Mouse (Mus musculus) ovary, postnatal 36 days (tissue): ENCODE measurements at regions not wholly inside any gene's neighbourhood (a gene's known extent, or its start where the extent isn't known, plus 50 kb on each side); places are given as distances from the start of the nearest gene placed in this dataset.

ENCODE experiments used
- DNase-seq: peaks from one replicate; pipeline ENCODE4 v3.0.0; 2022; ENCODE audit warnings: low spot score, mixed read lengths

DNA sequence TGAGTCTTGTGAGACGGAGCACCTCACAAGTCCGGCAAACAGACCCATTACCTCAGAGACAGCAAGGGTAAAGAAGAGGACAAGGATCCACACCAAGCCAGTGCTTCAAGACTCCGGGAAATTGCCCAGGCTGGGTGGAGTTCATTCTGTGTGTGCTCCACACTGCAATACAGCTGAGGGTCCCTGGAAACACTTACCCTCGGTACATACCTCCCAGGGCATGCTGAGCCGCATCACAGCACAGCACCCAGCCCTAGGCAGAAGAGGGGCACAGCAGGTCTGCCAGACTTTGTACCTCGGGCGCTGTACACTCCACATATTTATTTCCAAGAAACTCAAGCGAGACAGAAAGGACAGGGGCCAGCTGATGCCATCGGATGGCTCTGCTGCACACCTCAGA, 54.5 kb upstream of the Cmc1 start:
- DNase-seq, result no peak

DNA sequence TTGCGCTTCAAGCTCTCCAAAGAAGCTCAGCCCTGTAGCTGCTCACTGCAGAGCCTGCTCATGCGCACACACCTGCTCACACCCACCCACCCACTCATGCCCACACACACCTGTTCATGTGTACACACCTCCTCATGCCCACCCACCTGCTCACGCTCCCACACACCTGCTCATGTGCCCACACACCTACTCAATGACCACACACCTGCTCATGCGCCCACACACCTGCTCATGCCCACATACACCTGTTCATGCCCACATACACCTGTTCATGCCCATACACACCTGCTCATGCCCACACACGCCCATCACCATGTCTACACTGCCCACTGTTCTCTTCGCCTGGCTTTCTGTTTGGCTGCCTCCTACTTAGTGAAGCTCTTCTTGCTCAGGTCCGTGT, 56.5 kb upstream of the Cmc1 start:
- no peak for DNase-seq

DNA sequence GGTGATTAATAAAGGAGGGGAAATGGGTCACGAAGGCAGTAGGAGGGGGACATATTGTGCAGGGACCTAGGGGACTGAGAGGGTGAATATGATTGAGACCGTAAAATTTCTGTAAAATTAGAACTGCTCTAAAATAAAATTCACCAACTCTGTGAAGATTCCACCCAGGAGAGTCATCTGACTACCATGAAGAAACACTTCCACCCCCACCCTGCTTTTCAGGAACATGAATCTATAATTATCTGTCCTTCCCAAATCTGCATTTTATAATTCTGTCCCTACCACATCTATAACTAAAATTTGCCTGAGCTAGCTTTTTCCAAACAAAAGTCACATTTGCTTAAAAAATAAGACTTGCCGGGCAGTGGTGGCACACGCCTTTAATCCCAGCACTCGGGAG, 69.7 kb upstream of the Cmc1 start:
- DNase-seq, result no peak

DNA sequence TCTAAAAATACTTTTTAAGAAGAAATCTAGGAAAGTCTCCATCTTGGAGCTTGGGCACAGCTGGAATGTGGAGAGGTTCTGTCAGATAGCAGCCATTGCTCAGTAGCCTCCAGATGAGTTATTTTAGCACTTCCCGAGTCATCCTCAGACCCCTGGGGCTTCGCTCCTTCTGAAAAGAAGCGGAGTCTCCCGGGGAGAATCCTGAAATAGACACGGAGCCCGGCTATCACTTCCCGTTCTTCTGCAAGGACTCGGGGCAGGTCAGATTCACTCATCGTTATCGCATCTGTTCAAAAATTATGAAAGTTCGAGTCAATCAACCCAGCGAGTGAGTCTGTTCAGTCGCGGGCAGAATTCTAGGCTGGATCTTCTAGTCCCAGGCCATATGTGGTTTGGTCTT, 71.2 kb upstream of the Cmc1 start:
- no peak for DNase-seq

DNA sequence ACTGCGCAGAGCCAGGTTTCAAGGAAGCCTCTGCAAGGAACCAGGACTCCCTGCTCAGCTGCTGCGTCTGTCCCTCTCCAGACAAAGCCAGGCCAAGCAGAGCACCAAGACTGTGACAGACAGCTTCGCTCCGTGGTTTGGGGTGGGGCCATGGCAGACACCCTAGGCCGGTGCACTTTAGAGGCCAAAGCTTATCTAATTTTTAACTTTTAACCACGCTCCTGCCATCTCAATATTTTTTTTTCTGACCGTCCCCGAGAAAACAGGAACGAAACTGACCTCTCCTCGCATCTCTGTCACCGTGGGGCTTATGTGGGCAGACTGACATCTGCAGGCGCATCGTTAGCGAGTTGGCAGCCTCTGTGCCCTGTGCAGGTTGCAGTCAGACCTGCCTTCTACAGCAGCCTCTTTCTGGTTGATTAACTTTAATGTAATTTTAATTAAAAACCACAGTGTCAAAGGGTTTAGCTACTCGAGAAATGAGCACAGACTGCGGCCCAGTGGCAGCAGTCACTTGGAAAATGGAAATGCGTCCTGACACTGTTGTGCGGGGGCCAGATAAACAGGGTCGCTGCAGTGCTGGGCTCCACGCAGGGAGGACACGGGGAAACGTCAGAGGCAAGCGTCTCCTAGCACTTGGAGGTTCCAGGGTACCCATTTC, 77.6 kb upstream of the Cmc1 start:
- DNase-seq, result no peak

DNA sequence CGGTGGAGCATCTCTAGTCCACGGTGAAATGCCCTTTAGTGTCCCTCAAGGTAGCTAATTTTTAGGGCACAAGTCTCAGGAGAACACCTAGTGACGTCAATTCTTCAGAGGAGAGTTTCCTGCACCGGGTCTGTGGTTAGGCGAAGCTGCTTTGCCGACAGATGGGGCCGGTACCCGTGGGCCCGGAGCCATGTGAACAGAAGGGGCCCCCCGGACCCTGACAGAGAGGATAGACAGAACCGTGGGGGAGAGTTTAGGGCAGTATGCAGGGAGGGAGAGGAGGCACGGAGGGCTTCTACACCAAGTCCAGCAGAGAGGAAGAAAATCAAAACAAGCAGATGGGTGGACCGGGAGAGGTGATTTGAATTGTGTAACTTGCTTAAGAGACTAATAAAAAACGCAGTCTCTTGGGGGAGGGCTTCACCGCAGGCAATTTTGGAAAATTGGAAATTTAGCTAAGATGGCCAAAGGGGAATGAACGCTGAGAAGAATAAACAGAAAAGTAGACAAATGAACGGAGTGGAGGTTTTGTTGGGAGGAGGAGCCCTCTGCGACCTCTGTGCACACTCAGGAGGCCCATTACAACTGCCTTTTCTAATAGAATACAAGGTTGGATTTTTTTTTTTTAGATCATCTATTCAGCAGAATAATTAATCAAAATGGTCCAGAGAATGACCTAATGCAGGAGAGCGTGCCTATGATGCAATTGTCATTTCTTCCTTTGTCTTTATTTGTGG, 78.9 kb upstream of the Cmc1 start:
- no peak for DNase-seq

DNA sequence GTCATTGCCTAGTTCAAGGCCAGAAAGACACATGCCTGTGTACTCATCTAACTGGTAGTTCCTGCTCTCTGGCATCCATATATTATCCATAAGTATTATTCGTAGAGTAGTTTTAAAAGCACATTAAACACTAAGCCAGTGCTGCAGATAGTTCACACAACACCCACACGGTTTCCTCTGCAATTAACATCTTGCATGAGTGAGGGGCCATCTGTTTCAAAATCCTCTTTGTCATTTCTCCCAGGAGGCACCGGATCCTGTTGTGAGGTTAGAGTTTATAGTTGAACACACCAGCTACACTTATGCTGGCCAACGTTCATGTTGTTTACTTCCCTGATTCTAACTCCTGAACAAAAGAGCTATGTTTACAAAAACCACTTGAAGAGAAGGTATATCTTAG, 90.7 kb upstream of the Cmc1 start:
- DNase-seq, result no peak

DNA sequence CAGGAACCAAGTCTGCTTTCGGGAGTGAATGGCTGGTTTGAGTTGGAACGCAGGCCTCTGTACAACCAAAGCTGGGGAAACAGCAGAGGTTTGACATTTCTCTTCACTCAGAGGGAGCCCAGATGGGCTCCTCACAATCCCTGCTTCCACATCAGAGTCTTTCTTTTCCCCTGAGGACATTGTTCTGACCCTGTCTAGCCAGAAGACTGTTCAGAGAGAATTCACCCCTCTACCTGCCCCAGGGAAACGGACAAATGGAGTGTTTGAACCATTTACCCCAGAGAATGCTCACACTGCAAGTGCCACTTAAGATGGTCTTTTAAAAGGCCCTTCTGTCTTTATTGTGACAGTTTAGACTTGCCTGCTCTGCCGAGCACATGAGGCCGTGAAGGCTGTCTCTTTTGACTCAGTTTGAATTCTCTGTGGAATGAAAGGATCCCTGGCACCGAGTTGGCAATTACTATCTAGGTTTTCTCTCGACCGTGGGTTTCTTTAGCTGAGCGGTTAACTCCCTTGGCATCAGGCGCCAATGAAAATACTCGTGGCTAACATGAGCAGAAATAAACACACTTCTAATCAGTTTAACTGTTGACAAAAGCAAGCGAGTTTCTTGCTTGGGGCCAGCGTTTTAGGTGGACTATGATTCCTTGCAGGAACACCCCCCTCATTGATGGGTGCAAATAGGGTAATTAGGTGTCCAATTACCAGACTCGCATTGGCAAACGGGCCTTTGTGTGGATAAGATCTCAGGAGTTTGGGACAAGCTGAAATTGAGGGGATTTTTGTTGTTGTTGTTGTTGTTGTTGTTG, 97.0 kb upstream of the Cmc1 start:
- DNase-seq, result no peak

DNA sequence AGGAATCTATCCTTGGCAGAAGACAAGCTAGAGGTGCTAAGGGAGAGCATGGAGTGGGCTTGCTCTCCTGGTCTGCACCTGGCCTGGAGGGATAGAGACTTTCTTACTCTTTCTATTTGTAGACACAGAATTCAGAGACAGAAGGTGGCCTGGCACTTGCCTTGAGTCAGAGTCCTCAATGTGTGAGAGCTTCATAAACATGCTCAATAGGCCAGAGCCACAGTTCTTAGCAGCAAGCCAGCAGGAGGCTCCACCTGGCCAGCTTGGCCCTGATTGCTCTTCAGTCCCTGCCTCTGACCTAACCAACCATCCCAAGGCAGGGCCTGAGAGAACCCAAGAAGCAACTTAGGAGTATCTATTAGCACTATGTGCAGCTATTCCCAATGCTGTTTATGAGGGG, 103.9 kb upstream of the Cmc1 start:
- DNase-seq, result no peak

DNA sequence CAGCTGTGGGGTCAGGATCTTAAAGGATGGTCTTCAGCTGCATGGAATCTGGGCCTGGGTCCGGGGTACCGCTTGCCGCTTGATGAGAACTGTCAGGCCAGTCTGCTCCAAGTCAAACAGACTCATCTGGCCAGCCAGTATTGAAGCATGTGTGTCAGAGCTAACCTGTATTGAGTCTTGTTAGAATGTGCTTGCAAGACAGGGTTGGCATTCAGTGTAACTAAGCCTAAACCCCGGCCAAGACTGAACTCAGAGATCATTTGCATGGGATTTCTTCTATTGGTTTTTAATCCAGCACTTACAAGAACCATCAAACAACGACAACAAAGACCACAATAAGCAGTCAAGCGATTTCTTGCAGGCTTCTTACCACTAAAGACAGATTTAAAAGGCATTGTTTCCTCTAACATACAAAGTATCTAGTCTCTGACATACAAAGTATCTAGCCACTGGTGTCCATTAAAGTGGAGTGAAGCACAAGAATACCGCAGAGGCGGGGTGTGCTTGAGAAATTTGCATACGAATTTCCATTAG, 105.3 kb upstream of the Cmc1 start:
- no peak for DNase-seq

DNA sequence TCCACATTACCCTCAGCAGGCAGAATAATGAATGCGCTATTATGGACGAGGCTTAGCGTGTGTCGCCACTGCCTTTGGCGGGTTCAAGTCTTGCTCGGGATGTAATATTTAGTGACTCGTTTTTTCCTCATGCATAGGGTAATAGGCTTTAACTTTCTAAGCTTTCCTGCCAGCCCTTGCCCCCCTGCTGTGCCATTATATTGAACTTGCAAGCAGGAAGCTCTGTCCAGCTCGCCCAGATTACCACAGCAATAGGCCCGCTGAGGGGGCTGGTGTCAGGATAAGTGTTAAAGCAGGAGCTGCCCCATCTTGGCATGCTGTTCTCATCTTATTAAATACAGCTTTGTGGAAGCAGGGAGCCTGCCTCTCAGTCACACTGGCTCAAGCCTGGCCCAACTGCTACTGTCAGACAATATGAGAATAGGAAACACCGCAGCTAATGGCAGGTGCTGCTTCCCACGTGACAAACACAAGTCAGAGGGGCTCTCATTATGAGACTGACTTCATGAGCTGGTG, 105.8 kb upstream of the Cmc1 start:
- no peak for DNase-seq

DNA sequence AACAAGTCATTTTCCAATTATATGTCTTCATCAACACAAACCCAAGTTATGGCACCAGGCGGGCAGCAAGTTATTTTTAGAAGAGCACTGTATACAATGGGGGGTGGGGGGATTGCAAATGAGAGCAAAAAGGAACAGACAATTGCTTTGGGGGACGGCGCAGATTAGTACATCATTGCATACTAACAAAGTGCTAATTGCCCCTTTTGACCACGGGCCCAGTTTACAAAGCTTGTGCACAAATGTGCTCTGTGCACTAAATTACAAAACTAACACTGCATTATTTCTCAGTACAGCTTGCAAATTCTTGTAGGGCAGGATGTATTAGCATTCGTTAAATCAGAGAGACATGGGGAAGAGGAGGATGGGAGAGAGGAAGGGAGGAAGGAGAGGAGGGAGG, 116.3 kb upstream of the Cmc1 start:
- no peak for DNase-seq

DNA sequence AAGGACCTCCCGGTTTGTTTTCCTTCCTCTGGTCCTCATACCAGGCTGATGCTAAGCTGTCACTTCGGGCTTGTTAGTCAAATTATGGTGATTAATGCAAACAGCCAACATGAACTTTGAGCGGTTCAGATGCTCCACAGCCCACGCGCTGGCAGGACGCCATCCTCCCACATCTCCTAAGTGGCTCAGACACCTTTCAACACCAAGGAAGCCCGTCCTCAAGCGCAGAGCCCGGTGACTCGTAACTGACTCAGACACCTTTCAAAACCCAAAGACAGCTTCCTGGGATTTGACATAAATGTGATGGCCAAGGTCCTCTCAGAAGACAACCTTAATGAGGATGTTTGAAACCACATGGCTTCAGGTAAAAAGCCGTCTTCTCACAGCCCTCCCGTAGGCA, 121.7 kb upstream of the Cmc1 start:
- no peak for DNase-seq

DNA sequence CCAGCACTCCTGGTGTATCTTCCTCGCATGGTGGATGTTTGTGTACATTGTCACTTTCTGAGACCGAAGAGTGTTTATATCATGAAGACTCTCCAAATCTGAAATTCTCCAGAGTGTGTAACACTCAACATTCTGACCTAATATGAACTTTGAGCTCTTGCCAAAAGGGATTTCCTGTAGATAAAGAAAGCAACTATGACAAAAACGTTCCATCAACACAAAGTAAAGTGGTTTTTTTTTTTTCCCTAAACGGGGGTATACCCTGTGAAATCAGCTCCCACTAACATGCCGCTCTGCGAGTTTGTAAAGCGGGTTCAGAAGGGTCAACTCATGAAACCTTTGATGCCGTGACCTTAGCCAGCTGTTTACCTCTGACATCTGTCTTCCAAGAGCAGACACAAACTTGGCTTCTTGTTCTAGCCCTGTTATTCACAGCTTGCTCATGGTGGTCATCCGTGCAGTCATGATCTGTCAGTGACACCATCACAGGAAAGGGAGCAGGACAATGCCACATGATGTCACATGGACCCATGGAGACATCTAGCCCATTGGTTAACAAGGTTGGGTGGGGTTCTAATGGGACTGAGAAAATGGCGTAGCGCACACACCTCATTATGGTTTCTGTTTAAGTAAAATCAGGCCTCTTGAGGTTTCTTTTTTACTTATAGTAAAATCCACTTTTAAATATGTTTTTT, 122.9 kb upstream of the Cmc1 start:
- no peak for DNase-seq

DNA sequence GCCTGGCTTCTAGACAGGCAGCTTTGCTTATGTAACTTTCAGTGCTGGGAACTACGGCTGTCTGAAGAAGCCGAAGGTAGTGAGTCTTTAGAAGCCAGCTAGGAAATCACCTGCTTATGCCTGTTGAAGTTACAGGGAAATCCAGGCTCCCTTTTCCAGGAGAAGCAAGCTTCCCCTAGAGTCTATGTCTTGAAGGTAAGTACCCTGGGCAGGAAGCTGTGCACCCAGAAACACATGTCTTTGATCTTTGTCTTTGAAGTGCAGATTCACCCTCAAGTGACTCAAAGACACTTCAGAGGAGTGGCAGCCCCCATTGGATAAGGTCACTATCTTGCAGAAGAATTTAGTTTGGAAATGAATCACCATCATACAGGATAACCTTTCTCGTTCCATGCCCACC, 135.5 kb upstream of the Cmc1 start:
- no peak for DNase-seq

DNA sequence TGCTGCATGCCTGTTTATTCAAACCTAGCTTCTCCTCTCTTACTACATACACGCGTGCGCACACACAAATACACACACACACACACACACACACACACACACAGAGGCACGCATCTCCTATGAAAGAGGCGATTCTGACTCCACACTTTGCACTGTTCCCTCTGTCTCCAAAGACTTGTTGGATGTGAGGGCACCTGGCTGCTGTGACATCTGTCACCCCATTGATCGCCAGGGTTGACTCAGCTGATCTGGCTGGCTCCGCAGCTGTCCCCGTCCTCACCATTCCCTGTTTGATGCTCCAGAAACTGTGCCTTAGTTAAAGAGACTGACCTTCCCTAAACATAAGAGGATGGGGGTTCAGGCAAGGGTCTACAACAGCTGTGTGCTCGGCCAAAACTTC, 137.6 kb upstream of the Cmc1 start:
- DNase-seq, result no peak

DNA sequence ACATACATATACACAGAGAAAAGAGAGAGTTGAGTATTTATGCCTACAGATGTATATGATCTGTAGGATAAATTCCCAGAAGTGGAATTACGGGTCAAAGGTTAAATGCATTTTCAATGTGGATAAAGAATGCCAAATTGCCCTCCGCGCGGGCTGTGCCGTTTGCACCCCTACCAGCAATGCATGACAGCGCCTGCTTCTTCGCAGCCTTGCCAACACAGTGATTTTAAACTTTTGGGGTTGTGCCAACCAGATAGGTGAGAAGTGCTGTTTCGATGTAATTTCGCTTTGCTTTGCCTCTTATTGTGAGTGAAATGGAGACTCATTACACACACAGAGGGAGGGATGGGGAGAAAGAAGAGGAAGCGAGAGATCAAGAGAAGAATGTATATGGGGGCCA, 142.9 kb upstream of the Cmc1 start:
- DNase-seq, result no peak

DNA sequence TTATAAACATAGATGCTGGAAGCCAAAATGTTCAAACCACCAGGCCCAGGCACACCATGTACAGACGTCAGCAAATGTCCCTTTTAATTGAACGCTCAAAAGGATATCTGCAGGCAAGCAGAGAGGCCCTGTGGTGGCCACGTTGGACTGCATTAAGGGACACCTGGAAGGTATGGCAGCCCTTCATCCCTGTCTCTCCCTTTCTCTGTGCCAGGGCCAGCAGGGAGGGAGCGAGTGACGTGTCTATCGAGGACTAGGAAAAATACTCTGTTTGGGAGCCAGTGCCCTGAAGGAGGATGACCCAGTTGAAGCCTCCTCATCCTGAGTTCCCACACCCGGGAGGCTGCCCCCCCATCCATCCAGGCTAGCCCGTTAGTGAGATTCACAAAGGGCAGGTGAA, 144.0 kb upstream of the Cmc1 start:
- DNase-seq, result no peak

DNA sequence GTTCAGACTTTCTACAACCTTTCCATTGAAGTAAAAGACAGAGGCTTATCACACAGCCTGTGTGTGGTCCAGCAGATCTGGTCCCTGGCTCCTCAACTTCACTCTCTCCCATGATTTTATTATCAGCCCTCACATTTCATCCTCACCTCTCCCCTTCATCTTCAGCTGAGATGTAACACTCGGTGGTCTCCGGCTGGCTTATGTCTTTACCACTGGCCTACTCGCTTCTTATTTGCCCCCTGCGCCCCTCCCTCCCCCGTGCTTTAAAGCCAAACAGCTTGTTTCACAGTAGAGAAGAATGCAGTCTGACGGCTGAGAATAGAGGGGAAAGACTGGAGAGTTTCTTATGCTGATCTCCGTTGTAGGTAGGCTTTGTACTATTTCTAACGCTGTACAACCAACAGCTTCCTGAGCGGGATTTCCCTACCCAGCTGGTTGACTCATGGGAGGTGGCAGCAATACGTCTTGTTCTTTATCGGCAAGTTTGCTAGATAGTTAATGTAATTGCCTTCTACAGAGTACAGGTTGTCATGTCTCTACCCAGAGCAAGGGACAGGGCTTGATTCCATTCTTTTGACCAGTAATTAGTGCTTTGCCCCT, 152.9 kb upstream of the Cmc1 start:
- no peak for DNase-seq

DNA sequence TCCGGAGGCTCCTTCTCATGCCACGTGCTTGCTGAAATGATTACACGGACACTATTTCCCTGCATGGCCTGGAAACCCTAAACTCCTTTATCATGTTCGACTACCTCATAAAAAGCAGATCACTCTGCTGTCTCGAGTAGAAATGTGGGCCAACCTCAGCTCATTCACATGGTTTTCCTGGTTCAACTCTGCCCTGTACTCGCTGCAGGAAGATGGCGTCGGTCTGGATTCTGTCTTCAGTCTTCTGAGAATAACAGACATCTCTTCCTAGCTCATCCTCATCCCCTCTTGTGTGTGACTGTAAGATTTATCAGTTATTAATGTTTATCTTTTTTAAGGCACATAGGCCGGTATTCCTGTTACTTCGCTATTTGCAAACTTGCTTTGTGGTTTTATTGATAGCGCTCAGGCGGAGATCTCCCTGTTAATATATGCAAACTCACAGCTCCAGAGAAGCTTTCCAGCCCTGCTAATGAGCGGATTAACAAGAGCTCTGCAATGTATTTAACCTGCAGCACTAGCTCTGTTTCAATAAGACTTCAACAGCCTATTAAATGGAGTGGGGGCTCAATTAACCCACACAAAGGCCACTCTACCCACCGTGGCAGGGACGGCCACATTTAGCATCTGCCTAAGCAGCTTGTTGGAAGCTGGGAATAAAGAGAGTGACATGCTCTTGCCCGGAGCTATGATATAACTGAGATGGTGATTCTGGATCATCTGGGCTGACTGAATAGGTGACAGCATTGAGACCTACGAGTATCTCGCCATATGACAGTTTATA, 159.5 kb upstream of the Eomes start:
- no peak for DNase-seq

DNA sequence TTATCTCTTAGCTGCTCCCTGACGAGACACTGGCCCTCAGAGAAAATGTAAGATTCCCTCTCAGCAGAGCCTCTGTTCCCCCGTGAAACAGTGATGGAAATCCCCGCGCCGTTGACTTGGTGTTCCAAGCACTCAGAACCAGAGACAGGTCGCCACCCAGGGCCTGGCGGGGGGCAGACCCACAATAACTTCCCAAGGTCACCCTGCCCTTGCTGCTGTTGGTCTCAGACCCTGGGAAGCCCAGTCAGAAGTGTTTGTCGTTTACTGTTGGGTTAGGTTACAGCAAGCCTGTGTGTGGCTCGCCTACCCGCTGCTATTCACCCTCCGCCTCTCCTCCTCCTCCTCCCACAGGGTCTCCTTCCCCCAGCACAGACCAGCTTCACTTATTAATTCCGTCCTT, 154.2 kb upstream of the Eomes start:
- peak; percentile 10 for DNase-seq
